Mouse (Mus musculus): ENCODE data around the gene Pax6. TPM values are rescaled to one million over a fixed set of nuclear protein-coding genes. Genes with fewer than 3 reads are reported as not detected.

Gene Pax6
- polyA plus RNA-seq, 2 experiments = 0.06 TPM; not detected in 1

DNA sequence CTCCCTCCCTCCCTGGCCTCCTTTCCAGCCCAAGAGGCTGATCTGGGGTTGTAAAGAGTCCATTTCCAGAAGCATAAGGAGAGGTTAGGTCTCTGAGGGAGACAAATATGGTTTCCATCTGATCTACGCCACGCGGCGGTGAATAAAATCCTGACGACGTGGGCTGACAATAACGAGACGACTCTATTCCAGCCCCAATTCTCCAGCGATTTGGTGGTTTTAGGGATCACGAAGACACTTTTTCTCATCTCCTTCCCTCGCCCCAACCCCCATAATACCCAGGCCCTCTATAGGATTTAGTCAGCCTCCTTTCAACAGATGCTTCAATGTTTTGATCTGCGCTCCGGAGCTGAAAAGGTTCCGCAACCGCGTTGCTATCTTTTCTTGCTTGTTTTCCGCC, 19.3 kb downstream of the Pax6 start:
- H3K4me2 ChIP-seq (ENCODE audit: low read depth) = peak overlapping the region; percentile 6; the same call in 1 of the 2 replicates
- H3K9ac ChIP-seq (replicated peaks) = no peak overlapping the region
- H3K4me1 ChIP-seq (replicated peaks; ENCODE audit: control insufficient read depth in 2 of 2, insufficient read depth in 2 of 2, low read length in 1 of 2) = 0 out of 4 replicates have a peak, but pooled peaks cover 0 to 2% of the 10 kb centered on the region in 2 experiments
- H3K27ac ChIP-seq = no peak overlapping the region
- DNase-seq (ENCODE audit: low read depth in 3 of 3, low spot score in 3 of 3) (no peak), ATAC-seq (ENCODE audit: insufficient read depth) (no peak)
- H3K9me3 ChIP-seq (ENCODE audit: control insufficient read depth, low read length) = no peaks in the 10 kb centered on the region
- no peaks in the 10 kb centered on the region for H3K36me3 ChIP-seq (replicated peaks; ENCODE audit: control insufficient read depth, insufficient read depth, low read depth)
- no peak overlapping the region for H3K4me3 ChIP-seq (ENCODE audit: insufficient read depth in 1 of 2, low read depth in 2 of 2, low read length in 2 of 2)
- 1% methylated on average over 17 of the region's 17 CpGs for WGBS (ENCODE audit: insufficient replicate concordance)
- peaks cover 97% of the 10 kb centered on the region for H3K27me3 ChIP-seq (ENCODE audit: control insufficient read depth, insufficient read depth, low read length)
- TF ChIP-seq EP300 (IDR thresholded peaks at IDR 0.05; ENCODE audit: low read depth) (no peak), CTCF (IDR thresholded peaks at IDR 0.05; ENCODE audit: low read depth) (no peak)

DNA sequence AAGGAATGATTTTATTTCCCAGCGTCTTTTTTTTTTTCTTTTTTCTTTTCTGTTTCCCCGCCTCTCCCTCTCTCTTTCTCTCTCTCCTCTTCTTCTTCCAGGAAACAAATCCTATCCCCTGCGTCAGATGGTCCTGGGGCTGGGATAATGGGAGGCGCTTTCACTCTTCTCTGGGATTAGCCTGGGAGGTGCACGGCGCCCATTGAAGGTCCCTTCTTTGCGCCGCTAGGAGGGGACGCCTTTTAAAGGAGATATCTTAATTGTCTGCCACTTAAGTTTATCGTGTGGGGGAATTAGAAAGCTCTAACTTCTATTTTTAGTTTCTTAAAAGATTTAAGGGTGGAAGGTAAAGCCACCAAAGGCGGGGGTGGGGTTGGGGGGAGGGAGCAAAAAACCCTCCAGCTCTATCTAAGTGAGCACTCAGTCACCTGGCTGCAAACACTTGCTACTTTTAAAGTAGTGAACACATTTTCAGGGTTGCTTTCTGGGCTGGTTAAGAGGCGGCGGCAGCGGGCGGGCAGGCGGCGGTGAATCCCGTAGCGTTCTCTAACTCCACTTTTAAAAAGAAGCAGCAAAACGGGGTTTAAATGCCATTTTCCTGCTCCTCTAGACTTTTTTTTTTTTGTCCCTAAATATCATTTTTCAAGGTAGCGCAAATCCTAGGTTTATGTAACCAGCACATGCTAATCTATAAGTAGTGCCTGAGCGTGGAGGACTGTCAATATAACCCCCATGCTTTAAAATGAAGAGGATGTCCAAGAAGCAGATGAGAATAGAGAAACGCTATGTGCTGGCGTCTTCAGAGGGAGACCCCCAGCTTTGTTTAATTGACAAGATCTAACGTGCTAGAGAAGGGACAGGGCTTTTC, 20.0 kb downstream of the Pax6 start:
- ATAC-seq (ENCODE audit: insufficient read depth) (no peak), DNase-seq (ENCODE audit: low read depth in 3 of 3, low spot score in 3 of 3) (no peak)
- H3K36me3 ChIP-seq (replicated peaks; ENCODE audit: control insufficient read depth, insufficient read depth, low read depth) = no peaks in the 10 kb centered on the region
- H3K4me3 ChIP-seq (ENCODE audit: insufficient read depth in 1 of 2, low read depth in 2 of 2, low read length in 2 of 2) = no peak overlapping the region
- H3K27ac ChIP-seq = no peak overlapping the region
- peak overlapping the region; percentile 28; the same call in 1 of the 2 replicates for H3K4me2 ChIP-seq (ENCODE audit: low read depth)
- WGBS (ENCODE audit: insufficient replicate concordance) = 3% methylated on average over 25 of the region's 25 CpGs
- H3K27me3 ChIP-seq (ENCODE audit: control insufficient read depth, insufficient read depth, low read length) = peaks cover 97% of the 10 kb centered on the region
- H3K9ac ChIP-seq (replicated peaks) = no peak overlapping the region
- TF ChIP-seq EP300 (IDR thresholded peaks at IDR 0.05; ENCODE audit: low read depth) = no peak
- TF ChIP-seq CTCF (IDR thresholded peaks at IDR 0.05; ENCODE audit: low read depth) = no peak
- H3K4me1 ChIP-seq (replicated peaks; ENCODE audit: control insufficient read depth in 2 of 2, insufficient read depth in 2 of 2, low read length in 1 of 2) = 0 out of 4 replicates have a peak, but pooled peaks cover 0 to 2% of the 10 kb centered on the region in 2 experiments
- H3K9me3 ChIP-seq (ENCODE audit: control insufficient read depth, low read length) = no peaks in the 10 kb centered on the region

DNA sequence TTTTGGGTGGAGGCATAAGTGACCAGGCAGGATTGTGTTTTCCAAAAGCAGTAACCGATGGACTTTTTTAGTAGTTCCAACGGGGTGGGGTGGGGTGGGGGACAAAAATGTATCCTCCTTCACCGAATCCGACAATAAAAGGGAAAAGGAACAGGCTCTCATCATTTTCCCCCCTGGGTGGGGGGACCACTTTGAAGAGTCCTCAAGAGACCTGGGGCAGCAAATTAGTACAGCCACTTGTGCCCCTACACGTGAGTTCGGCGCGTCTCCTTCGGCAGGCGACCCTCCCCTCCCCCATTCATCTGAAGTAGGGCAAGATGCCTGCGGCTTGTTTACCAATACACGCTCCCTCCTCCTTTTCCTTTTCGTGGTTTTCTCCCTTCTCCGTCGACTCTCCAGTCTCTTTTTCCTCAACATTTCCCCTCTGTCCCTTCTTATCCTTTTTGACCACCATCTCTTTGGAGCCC, 20.6 kb downstream of the Pax6 start:
- Histone ChIP-seq H3K27ac (no peak overlapping the region), H3K36me3 (replicated peaks; ENCODE audit: control insufficient read depth, insufficient read depth, low read depth) (no peaks in the 10 kb centered on the region), H3K4me2 (ENCODE audit: low read depth) (no peak overlapping the region), H3K27me3 (ENCODE audit: control insufficient read depth, insufficient read depth, low read length) (peaks cover 90% of the 10 kb centered on the region), H3K9ac (replicated peaks) (no peak overlapping the region), H3K9me3 (ENCODE audit: control insufficient read depth, low read length) (no peaks in the 10 kb centered on the region), H3K4me1 (replicated peaks; ENCODE audit: control insufficient read depth in 2 of 2, insufficient read depth in 2 of 2, low read length in 1 of 2) (0 out of 4 replicates have a peak, but pooled peaks cover 0 to 2% of the 10 kb centered on the region in 2 experiments), H3K4me3 (ENCODE audit: insufficient read depth in 1 of 2, low read depth in 2 of 2, low read length in 2 of 2) (no peak overlapping the region)
- TF ChIP-seq CTCF (IDR thresholded peaks at IDR 0.05; ENCODE audit: low read depth) = no peak
- DNase-seq (ENCODE audit: low read depth in 3 of 3, low spot score in 3 of 3) (no peak), ATAC-seq (ENCODE audit: insufficient read depth) (no peak)
- under 1% methylated on average over 15 of the region's 15 CpGs for WGBS (ENCODE audit: insufficient replicate concordance)

DNA sequence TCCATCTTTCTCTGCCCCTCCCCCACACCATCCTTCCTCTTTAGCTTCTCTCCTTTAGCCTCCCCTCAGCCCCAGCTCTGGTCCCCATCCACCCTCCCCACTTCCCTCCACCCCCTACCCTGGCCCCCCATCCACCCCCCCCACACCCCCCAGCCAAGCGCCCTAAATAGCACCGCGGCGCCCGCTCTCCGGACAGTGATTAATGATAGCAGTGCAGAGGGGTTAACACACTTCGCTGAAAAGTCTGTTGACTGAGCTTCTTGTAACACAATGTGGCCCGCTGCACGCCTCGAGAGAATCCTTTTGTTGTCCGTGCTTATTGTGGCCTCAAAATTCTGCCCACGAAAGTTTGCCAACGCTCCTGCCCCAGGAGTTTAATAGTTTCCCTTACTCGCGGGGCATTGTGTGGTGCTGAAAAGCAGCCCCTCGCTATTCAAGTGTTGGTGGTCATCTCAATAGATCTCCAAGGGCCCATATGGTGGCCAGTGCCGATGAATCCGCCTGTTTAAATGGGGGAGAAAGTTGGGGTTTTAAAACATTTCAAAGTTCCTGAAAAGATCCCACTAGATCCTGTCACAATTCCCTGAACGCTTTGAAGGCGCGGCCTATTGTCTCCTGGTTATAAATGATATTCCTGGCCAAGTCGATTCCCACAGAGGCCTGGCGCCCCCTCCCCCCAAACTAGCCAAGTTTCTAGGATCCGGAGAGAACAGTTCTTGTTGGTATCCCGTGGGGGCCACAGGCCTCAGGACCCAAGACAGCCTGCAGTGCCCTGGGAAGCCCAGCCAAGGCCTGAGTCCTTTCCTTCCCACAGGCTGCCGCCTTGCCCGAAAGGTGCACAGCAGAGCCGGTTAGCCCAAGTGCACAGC, 21.3 kb downstream of the Pax6 start:
- Histone ChIP-seq H3K27me3 (ENCODE audit: control insufficient read depth, insufficient read depth, low read length) (peaks cover 85% of the 10 kb centered on the region), H3K27ac (no peak overlapping the region), H3K36me3 (replicated peaks; ENCODE audit: control insufficient read depth, insufficient read depth, low read depth) (no peaks in the 10 kb centered on the region), H3K4me3 (ENCODE audit: insufficient read depth in 1 of 2, low read depth in 2 of 2, low read length in 2 of 2) (no peak overlapping the region), H3K4me1 (replicated peaks; ENCODE audit: control insufficient read depth in 2 of 2, insufficient read depth in 2 of 2, low read length in 1 of 2) (0 out of 4 replicates have a peak, but pooled peaks cover 0 to 2% of the 10 kb centered on the region in 2 experiments), H3K4me2 (ENCODE audit: low read depth) (no peak overlapping the region), H3K9me3 (ENCODE audit: control insufficient read depth, low read length) (no peaks in the 10 kb centered on the region), H3K9ac (replicated peaks) (no peak overlapping the region)
- TF ChIP-seq CTCF (IDR thresholded peaks at IDR 0.05; ENCODE audit: low read depth) (no peak), EP300 (IDR thresholded peaks at IDR 0.05; ENCODE audit: low read depth) (no peak)
- no peak for DNase-seq (ENCODE audit: low read depth in 3 of 3, low spot score in 3 of 3)
- no peak for ATAC-seq (ENCODE audit: insufficient read depth)
- WGBS (ENCODE audit: insufficient replicate concordance) = 4% methylated on average over 28 of the region's 28 CpGs

Data from liver, embryonic 14.5 days (tissue).